Mouse (Mus musculus) intestine, embryonic 16.5 days (tissue): ENCODE data around the gene Tbpl1. TPM values are rescaled to one million over a fixed set of nuclear protein-coding genes. Genes with fewer than 3 reads are reported as not detected.

Experiments
- ATAC-seq: fragments of 200-750 bp; cut with Nextera tagmentation; 2 replicates; pipeline ENCODE4 v1.8.0; 2017; ENCODE audit warnings: moderate TSS enrichment, moderate library complexity
- H3K27ac ChIP-seq: fragments of 300-500 bp; sonication (generic); 2 replicates; pipeline ENCODE4 v1.5.1; 2014; ENCODE audit warnings: mild to moderate bottlenecking, low read length
- H3K27me3 ChIP-seq: fragments of 300-500 bp; sonication (generic); replicated peaks from 2 replicates; pipeline ENCODE4 v1.6.1; 2014; ENCODE audit warnings: low read length, control low read depth, mixed read lengths; ENCODE audit not compliant: control insufficient read depth, insufficient read depth
- H3K36me3 ChIP-seq: fragments of 300-500 bp; sonication (generic); 2 replicates; pipeline ENCODE4 v1.6.1; 2014; ENCODE audit warnings: low read length, control low read depth; ENCODE audit not compliant: control insufficient read depth, insufficient read depth
- H3K4me1 ChIP-seq: fragments of 300-500 bp; sonication (generic); 2 replicates; pipeline ENCODE4 v1.6.1; 2014; ENCODE audit warnings: low read length, control low read depth, mixed read lengths; ENCODE audit not compliant: control insufficient read depth, insufficient read depth
- H3K4me2 ChIP-seq: fragments of 300-500 bp; sonication (generic); 2 replicates; pipeline ENCODE4 v1.6.1; 2014; ENCODE audit warnings: low read depth, low read length, control low read depth
- H3K4me3 ChIP-seq: fragments of 300-500 bp; sonication (generic); 2 replicates; pipeline ENCODE4 v1.5.1; 2014; ENCODE audit warnings: mild to moderate bottlenecking, low read length
- H3K9ac ChIP-seq: fragments of 300-500 bp; sonication (generic); 2 replicates; pipeline ENCODE4 v1.6.1; 2014; ENCODE audit warnings: low read depth, low read length
- H3K9me3 ChIP-seq: fragments of 300-500 bp; sonication (generic); 2 replicates; pipeline ENCODE4 v1.6.1; 2016; ENCODE audit warnings: low read length, control low read depth; ENCODE audit not compliant: control insufficient read depth
- WGBS: fragments of 180-500 bp; shearing (Covaris S2); extraction: QIAGEN DNeasy Blood & Tissue Kit; methylation state at CpG from one replicate; pipeline ENCODE4 v1.1.7; 2014; 5-methylcytosine and 5-hydroxymethylcytosine counted together
- polyA plus RNA-seq: library from polyadenylated mRNA; unstranded; fragments of >200 nt; fragmentation: Nextera tagmentation; extraction: Ambion mirVana; gene quantifications from 2 replicates; pipeline ENCODE4 v1.2.1, GENCODE M21; 2015

Gene Tbpl1
- polyA plus RNA-seq, 1 experiment from 2014 or later = 39.7 TPM

GRCm38 (mm10) chr10:22746334-22747322 is 14.9 kb upstream of the Tbpl1 start:
- H3K36me3 ChIP-seq = no peaks in the 10 kb centered on the region
- H3K9me3 ChIP-seq = no peaks in the 10 kb centered on the region
- WGBS = 66% methylated on average over 13 of the region's 13 CpGs
- no peak overlapping the region for H3K9ac ChIP-seq
- no peak overlapping the region for H3K27ac ChIP-seq
- no peak overlapping the region for H3K4me3 ChIP-seq
- H3K27me3 ChIP-seq = no peaks in the 10 kb centered on the region
- no peak for ATAC-seq
- no peak overlapping the region for H3K4me2 ChIP-seq
- H3K4me1 ChIP-seq = no peaks in the 10 kb centered on the region

DNA sequence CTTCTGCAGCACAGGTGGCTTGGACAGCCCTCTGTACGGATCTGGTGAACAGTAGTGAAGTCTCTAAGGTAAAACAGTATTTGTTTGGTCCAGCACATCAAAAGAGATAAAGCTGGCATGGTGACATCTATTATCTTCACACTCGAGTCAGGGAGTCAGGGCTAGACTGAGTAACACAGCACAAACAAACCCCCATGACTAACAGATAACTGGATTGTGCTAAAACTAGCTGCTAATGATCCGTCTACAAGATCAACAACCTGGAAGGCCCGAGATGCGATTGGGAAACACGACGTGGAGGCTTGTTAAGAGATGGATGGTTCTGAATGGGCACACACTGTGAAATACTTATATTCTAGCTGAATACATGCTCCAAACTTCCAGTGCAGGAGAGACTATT is 14.2 kb upstream of the Tbpl1 start:
- Histone ChIP-seq H3K27ac (no peak overlapping the region), H3K4me1 (no peaks in the 10 kb centered on the region), H3K4me3 (no peak overlapping the region), H3K4me2 (no peak overlapping the region), H3K36me3 (no peaks in the 10 kb centered on the region), H3K27me3 (no peaks in the 10 kb centered on the region), H3K9me3 (no peaks in the 10 kb centered on the region), H3K9ac (no peak overlapping the region)
- ATAC-seq = no peak
- 61% methylated on average over 7 of the region's 7 CpGs for WGBS

DNA sequence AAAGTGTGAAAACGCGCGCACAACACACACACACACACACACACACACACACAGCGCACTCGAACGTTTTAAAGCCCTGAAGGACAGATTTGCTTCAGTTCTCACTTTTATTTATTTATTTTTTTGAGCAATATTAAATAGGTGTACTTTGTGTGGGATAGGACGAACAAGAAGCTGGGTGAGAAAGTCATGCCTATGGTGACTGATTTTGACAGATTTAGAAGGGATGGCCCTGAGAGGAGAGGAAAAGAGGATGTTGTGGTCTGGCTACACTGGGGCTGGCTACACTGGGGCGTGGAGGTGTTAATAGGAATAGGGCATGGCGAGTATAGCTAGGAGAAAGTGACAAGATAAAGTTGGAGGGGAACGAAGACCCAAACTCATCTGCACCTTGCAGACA is 443 bp upstream of the Tbpl1 start:
- Histone ChIP-seq H3K36me3 (no peaks in the 10 kb centered on the region), H3K9ac (peak overlapping the region; percentile 94), H3K4me3 (peak overlapping the region; percentile 99), H3K4me1 (peaks cover 11% of the 10 kb centered on the region), H3K9me3 (no peaks in the 10 kb centered on the region), H3K27ac (no peak overlapping the region; the same call in 1 of the 2 replicates), H3K4me2 (peak overlapping the region; percentile 91), H3K27me3 (no peaks in the 10 kb centered on the region)
- 49% methylated on average over 10 of the region's 10 CpGs for WGBS
- no peak for ATAC-seq

- H3K27me3 ChIP-seq = no peaks in the 10 kb centered on the region
- ATAC-seq = peak; percentile 67
- peak overlapping the region; percentile 77 for H3K4me2 ChIP-seq
- peak overlapping the region; percentile 71 for H3K27ac ChIP-seq
- H3K9me3 ChIP-seq = no peaks in the 10 kb centered on the region
- H3K4me1 ChIP-seq = peaks cover 11% of the 10 kb centered on the region
- WGBS = 1% methylated on average over 33 of the region's 33 CpGs
- no peaks in the 10 kb centered on the region for H3K36me3 ChIP-seq
- peak overlapping the region; percentile 94 for H3K9ac ChIP-seq
- peak overlapping the region; percentile 99 for H3K4me3 ChIP-seq
These were observed 806 bp downstream of the Tbpl1 start for GRCm38 (mm10) chr10:22730992-22731271.

GRCm38 (mm10) chr10:22730266-22730991 is 1.3 kb downstream of the Tbpl1 start:
- peaks cover 11% of the 10 kb centered on the region for H3K4me1 ChIP-seq
- peak overlapping the region; percentile 71 for H3K27ac ChIP-seq
- WGBS = 1% methylated on average over 39 of the region's 39 CpGs
- H3K27me3 ChIP-seq = no peaks in the 10 kb centered on the region
- peak overlapping the region; percentile 77 for H3K4me2 ChIP-seq
- no peaks in the 10 kb centered on the region for H3K9me3 ChIP-seq
- ATAC-seq = peak; percentile 70
- no peaks in the 10 kb centered on the region for H3K36me3 ChIP-seq
- H3K4me3 ChIP-seq = peak overlapping the region; percentile 99
- peak overlapping the region; percentile 94 for H3K9ac ChIP-seq

DNA sequence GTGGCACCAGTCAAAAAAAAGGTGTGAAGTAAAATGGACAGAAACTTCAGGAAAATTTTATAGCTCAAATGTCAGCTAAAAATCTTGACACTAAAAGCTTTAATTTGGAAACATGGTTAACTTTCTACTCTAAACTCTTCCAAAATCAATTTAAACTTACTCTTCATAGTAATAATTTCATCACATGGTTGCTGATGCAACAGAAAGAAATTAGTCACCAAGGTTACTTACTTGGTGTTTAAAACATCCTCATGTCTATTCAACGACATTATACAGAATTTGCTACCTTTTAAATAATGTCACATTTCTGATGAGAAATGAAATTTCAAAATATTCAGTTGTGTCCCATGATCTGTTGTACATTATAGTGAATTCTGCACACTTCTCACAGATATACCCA is 3.5 kb downstream of the Tbpl1 start:
- H3K4me3 ChIP-seq = no peak overlapping the region
- no peaks in the 10 kb centered on the region for H3K9me3 ChIP-seq
- no peaks in the 10 kb centered on the region for H3K27me3 ChIP-seq
- no peak overlapping the region for H3K27ac ChIP-seq
- H3K4me2 ChIP-seq = no peak overlapping the region
- H3K4me1 ChIP-seq = peaks cover 11% of the 10 kb centered on the region
- 88% methylated on average over 1 of the region's 1 CpGs for WGBS
- ATAC-seq = no peak
- H3K9ac ChIP-seq = no peak overlapping the region
- H3K36me3 ChIP-seq = no peaks in the 10 kb centered on the region

DNA sequence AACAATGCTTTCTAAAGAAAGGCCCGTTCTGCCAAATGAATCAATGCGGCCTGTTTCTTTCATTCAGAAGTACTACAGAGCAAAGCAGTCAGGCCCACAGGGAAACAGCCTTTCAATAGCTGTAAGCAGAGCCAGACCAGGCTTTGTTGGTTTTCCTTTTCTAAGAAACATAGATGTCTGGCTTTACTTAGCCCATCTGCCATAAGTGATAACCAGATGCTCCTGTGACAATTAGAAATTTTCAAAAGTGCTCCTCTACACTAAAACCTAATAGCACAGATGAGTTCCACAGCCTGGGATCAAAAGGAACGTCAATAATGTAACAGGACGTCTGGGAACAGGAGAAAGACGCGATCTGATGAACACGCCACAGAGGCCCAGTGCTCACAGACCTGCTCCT is 5.4 kb downstream of the Tbpl1 start:
- H3K36me3 ChIP-seq = no peaks in the 10 kb centered on the region
- no peaks in the 10 kb centered on the region for H3K27me3 ChIP-seq
- H3K4me1 ChIP-seq = peaks cover 11% of the 10 kb centered on the region
- no peak overlapping the region for H3K9ac ChIP-seq
- no peak overlapping the region for H3K4me3 ChIP-seq
- H3K4me2 ChIP-seq = no peak overlapping the region
- H3K9me3 ChIP-seq = no peaks in the 10 kb centered on the region
- 78% methylated on average over 7 of the region's 7 CpGs for WGBS
- no peak for ATAC-seq
- H3K27ac ChIP-seq = no peak overlapping the region

- H3K9me3 ChIP-seq = no peaks in the 10 kb centered on the region
- 61% methylated on average over 4 of the region's 4 CpGs for WGBS
- no peak overlapping the region for H3K4me3 ChIP-seq
- no peaks in the 10 kb centered on the region for H3K36me3 ChIP-seq
- H3K9ac ChIP-seq = no peak overlapping the region
- H3K27ac ChIP-seq = no peak overlapping the region
- no peaks in the 10 kb centered on the region for H3K27me3 ChIP-seq
- no peak overlapping the region for H3K4me2 ChIP-seq
- no peak for ATAC-seq
- peaks cover 9% of the 10 kb centered on the region for H3K4me1 ChIP-seq
These were observed 6.6 kb downstream of the Tbpl1 start for GRCm38 (mm10) chr10:22725166-22725565.

DNA sequence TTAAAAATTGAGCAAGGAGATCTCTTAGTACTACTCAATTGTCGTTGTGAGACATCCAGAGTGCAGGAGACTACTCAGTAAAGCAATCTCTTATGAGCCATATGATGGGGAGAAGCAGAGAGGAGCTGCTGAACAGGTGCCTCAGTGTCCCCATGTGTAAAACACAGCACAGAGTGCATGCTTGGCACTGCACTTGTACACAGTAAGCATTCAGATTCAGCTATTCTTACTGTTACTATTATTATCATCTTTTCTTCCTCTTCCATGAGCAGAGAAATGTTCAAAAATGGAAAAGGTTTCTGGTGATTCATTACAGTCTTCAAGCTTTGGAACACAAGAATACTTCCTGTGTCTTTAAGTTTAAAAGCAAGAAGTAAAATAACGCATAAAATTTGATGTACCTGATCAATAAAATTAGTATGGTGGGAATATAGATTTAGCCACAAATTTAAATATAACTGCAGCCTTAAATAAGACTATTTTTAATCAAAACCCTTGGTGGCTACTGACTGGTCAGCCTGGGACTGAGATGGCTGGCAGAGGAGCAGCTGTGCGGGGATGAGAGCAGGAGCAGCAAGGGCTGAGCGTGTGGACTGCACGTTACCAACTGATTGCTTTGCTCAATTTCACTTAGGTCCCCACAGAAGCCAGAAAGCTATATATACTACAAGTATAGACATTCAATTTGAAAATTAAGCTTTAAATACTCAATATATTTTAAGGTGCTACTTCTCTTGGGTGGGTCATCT is 10.8 kb downstream of the Tbpl1 start:
- ATAC-seq = no peak
- no peaks in the 10 kb centered on the region for H3K27me3 ChIP-seq
- H3K27ac ChIP-seq = no peak overlapping the region
- no peaks in the 10 kb centered on the region for H3K9me3 ChIP-seq
- no peaks in the 10 kb centered on the region for H3K36me3 ChIP-seq
- WGBS = 91% methylated on average over 5 of the region's 5 CpGs
- H3K4me2 ChIP-seq = no peak overlapping the region
- no peak overlapping the region for H3K9ac ChIP-seq
- H3K4me1 ChIP-seq = no peaks in the 10 kb centered on the region
- no peak overlapping the region for H3K4me3 ChIP-seq
